Comparison of ENCODE assay signal across 10 mouse cellular contexts in the genomic region with DNA sequence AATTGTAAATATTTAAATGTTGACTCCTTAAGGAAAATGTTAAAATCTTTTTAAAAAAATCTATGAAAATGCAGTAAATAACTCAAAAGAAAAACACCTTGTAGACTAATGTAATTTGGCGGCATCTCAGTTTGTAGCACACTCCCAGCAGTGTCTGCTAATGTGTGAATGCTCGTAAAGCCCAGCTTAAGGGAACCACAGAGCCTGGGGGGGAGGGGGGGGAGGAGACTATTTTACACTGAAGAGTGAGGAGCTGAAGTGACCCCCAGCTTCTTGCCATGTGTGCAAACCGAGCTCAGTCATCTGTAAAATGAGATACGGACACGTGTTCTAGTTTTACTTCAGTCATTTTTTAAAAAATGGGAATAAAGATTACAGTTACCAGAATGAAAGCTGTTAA.
"Had no signal": no experiment of that assay in that cellular context is flagged by ENCODE, and none has a peak within 500 bp of the region (broad histone marks: within the 10 kb centered on the region; RNA-seq: fewer than 3 reads in every experiment).

No protein-coding gene starts in this region.

- H3K9ac ChIP-seq: liver, embryonic 13.5 days had no signal

- H3K4me3 ChIP-seq: liver, embryonic 13.5 days had no signal

- H3K27me3 ChIP-seq: liver, embryonic 13.5 days had no signal

- H3K4me2 ChIP-seq: liver, embryonic 13.5 days; midbrain, embryonic 11.5 days had no signal

- DNase-seq: kidney, postnatal 10 days; kidney, postnatal 36 days; liver, embryonic 13.5 days; lung, adult 2 months; lung, postnatal 14 days; lung, postnatal 4 days; midbrain, embryonic 14.5 days; thymus, adult 18-20 months; thymus, postnatal 36 days had no signal

- H3K9me3 ChIP-seq: liver, embryonic 13.5 days had no signal

- H3K27ac ChIP-seq: liver, embryonic 13.5 days had no signal
